Mouse (Mus musculus): ENCODE measurements around the gene Pnma1.

Gene Pnma1

DNA sequence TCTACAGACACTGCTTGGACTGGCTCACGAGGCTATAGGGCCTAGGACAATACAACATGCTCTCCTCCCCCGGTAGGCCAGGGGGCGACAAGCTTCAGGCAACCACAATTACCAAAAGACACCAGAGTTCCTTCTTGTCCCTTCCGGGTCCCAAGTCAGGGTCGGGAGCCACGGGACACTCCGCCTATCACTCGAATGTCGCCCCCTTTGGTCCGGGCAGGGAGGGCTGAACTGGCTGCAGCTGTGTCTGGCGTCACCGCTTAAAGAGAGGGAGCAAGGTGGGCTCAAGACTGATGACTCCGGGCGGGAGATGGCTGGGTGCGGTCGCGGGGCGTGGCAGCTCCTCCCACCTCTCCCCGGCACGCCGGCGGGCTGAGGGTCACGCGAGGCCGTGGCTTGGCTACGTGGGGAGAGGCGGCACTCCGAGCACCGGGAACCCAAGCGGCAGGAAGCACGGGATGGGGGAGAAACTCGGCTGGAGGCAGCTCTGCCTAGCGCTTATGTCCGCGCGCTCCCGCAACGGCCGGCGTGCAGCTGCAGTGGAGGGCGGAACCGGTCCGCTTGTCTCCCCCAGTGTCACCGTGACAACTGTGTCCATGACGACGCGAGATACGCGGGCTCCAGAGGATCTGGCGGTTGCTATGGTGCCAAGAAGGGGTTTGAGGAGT, at the start of gene Pnma1:
Pnma1 (minus strand) TSS at position 536 of the 668 bp plus-strand sequence.
- no peak for DNase-seq

DNA sequence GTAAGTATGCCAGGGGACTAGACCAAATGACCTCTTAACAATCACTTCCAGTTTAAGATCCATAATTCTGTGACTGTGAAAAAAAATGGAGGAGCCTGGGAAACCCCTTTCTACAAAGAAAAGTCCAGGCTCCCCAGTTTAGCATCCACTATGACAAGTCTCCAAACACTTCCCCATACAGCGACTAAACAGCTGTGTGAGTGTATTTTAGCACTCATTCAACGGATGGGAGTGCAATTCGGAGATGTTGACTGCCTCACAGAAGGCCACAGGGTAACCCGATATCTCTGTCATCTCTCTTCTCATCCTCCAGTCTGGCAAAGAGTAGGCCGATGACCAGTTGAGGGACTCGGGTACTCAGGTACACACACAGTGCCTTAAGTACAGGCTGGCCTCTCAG, 46.9 kb upstream of the Pnma1 start:
- peak; percentile 13 for DNase-seq

GRCm38 (mm10) chr12:84194400-84195109, 46.3 kb upstream of the Pnma1 start:
- no peak for DNase-seq

- peak; percentile 83 for DNase-seq
Measured at GRCm38 (mm10) chr12:84193642-84194399, 45.5 kb upstream of the Pnma1 start.

DNA sequence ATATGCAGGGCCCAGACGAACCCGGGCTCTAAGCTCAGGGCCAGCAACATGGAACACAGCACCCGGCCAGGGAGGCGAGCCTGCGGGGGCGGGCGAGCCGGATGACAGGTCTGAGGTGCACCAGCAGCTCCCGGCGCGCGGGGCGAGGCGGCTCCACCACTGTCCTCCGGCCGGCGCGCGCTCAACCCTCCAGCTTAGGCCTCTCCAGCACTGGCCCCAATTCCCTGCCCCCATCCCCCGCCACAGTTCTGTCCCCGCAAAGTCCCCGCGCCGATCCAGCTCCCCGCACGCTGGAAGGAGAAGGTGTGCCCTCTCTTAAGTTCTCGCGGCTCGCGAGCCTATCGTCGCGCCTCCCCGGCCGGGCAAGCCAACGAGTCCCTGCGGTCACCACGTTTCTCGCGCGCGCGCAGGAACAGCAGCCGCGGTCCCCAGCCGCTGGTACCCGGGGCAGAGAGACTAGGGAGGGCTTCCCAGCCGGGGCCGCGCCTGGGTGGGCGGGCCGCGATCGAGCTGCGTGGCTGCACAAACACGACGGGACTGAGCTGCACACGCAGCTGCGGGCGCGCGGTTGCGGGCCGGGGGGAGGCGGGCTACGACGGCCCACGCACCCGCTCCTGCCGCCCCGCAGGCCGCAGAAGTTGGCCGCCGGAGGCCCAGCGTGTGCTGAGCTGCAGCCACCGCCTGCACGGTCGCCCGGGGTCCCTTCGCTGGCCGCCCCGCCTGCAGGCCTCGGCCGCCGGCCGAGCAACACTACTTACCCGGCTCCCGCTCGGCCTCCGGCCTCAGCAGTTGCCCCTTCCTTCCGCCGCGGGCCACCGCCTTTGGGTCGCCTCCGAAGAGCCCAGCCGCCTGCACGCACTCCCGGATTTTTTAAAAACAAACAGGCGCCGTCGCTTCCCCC, 44.7 kb upstream of the Pnma1 start:
- peak; percentile 65 for DNase-seq

DNA sequence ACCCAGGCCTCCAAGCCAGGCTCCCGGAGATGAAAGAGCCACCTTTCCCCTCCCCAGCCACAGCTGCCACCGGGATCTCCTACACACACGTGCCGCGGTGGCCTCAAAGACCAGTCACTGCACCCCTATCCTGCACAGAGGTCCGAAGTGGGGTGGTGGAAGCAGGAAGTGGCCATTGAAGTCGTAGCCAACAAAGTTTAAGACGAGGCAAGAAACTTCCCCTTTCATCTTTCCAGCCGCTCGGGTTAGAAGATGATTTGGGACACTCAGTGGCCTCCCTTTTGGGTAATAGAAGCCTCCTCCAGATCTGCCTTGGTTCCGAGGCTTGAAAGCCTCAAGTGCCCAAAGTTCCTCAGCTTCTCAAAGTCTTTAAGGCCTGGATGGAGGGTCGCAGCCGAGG, 44.0 kb upstream of the Pnma1 start:
- peak; percentile 27 for DNase-seq

- peak; percentile 10 for DNase-seq
Measured at GRCm38 (mm10) chr12:84191770-84192169, 43.5 kb upstream of the Pnma1 start.

DNA sequence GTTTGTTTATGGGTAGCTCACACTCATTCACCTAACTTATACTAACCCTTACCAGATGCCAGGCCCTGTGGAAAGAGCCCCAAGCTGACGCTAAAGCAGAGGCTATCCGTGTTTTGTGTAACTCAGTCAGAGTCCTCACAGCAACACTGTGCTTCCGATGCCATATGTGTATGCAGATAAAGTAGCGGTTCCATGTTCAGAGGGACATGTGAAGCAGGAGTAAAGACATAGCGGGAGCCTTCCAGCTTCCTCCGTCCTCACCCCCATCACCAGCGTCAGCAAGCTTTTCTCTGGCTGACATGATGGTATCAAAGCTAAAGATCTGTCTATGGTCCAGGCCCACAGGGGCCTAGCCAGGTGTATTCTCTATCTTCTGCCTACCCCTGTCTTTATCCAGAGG, 42.9 kb upstream of the Pnma1 start:
- DNase-seq = no peak

DNA sequence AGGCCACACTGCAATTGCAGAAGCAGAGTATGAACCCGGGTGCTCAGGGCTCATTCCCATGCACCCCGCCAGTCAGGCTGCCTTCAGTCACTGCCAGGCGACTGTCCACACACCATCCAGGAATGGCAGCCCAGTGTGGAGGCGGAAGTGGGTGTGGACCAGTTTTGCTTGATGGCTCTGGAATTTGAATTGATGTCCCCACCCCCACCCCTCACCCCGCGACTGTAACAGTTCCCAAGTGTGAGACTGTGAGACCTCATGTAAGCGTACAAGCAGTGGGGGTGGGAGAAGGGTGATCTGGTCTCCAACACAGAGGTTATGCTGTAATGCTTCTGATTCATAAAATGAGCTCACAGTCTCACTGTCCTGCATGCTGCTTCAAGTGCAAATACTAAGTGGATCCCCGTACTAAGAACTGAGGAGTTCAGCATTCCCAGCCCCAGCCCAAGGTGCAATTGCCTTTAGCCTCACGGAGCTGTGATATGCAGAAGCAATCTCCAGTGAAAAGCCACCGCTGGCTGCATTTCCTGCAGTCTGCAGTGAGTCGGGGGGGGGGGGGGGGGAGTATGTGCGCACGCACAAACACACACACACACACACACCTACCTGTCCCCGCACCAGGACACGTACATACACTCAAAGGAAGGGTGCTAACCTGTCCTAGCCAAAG, 42.0 kb upstream of the Pnma1 start:
- peak; percentile 22 for DNase-seq

DNA sequence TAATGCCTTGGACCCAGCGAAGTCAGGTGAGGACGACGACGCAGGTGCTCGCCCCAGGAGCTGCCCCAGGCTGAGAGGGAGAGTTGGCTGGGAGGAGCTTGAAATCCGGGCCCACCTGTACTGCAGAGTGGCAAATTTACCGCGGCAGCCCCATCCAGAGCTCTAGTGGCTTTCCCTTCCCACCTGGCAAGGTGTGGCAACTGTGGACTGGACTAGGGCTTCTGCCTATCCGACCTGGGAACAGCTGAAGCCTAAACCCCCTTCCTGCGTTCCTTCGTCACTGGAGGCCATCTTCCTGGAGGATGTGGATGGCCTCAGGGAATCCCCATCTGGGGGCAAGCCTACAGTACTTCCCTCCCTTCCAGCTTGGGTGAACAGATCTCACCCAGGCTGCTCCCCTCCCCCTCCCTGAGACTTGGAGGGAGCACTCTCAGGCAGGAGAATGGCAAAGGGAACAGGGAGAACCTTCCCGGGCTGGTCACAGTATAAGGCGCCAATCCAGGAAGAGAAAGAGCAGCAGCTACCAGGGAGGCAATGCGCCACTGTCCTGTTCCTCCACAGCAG, 40.7 kb upstream of the Pnma1 start:
- peak; percentile 16 for DNase-seq

DNA sequence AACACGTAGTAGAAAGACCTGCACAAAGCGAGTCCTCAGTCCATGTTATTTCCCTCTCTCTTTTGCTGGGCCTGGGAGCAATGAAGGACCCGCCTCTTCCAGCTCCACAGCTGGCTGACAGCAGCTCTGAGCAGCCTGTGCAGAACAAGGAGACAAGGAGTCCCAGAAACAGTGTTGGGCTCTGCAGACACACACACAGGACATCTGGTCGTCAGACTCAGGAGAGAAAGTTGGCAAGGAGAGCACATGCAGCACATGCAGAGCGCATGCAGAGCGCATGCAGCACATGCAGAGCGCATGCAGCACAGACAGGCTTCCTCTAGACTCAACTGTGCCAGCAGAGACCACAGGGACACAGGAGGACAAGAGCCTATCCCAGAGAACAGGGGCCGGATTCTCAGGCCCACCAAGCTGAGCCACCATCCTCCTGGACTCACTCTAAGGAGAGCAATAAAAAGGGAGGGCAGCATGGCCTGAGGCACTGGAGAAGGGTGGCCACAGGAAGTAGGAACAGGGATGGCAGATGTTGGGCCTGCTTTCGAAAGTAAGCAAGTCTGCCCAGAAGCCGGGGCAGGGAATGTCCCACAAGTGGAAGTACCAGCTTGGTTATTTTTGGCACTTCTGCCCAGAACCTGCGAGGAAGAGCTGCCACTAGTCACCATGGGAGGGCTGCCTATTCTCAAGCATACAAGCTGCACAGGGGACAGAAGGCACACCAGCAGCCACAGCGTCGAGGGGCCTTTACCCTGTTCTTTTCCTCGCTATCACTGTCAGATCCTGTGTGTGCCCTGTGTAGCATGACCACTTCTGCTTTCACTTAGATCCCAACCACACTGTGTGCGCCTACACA, 39.7 kb upstream of the Pnma1 start:
- DNase-seq = peak; percentile 40

GRCm38 (mm10) chr12:84186950-84187349, 38.7 kb upstream of the Pnma1 start:
- peak; percentile 40 for DNase-seq

GRCm38 (mm10) chr12:84186536-84186935, 38.2 kb upstream of the Pnma1 start:
- no peak for DNase-seq

- DNase-seq = no peak
Measured at GRCm38 (mm10) chr12:84185547-84185946, 37.3 kb upstream of the Pnma1 start.

- peak; percentile 12 for DNase-seq
Measured at GRCm38 (mm10) chr12:84184979-84185378, 36.7 kb upstream of the Pnma1 start.

- no peak for DNase-seq
Measured at GRCm38 (mm10) chr12:84181999-84182398, 33.7 kb upstream of the Pnma1 start.

- peak; percentile 52 for DNase-seq
Measured at GRCm38 (mm10) chr12:84180701-84181435, 32.6 kb upstream of the Pnma1 start.

- DNase-seq = no peak
Measured at GRCm38 (mm10) chr12:84180090-84180489, 31.8 kb upstream of the Pnma1 start.

DNA sequence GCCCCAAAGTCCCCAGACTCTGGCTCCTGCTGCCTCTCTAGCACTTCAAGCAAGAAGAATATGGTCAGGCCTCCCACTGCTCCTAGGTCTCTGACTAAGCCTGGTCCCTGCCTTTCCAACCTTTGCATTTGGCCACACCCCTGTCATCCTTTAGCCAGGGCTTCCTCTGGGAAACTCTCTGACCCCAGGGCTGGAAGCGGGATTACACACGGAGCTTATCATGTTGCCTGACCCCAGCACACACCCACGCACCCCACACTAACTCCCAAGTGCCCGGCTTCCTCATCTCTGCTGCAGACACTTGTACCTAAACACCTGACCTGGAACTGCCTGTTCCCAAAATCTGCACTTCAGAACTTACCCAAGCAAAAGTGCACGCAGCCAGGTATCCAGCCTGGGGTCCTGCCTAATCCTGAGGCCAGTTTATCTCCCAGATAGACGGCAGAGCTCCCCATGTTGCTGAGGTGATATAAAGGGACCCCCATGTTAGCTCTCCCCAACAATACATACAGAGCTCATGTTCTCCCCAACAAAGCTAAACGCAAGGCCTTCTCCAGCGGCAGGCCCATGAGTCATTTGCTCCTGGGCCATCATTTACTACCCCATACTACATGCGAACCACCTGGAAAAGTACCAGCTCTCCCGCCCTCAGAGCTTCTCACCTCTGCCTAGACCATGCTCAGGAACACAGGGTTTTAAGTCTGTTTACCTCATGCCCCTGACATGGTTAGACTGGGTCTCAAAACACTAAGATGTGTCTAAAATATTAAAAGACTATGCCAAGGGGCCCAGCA, 30.6 kb upstream of the Pnma1 start:
- DNase-seq = no peak
